Mouse (Mus musculus): ENCODE results near the gene Nynrin. TPM values are rescaled to one million over a fixed set of nuclear protein-coding genes. Genes with fewer than 3 reads are reported as not detected.

Gene Nynrin
- polyA plus RNA-seq, 1 experiment from 2014 or later: 14.2 TPM

GRCm38 (mm10) chr14:55905518-55905917 is 51.7 kb downstream of the Nynrin start:
- Histone ChIP-seq H3K36me3 (ENCODE audit: control insufficient read depth, insufficient read depth, low read length) (no peaks in the 10 kb centered on the region), H3K4me1 (ENCODE audit: control insufficient read depth, insufficient read depth, low read length) (peaks cover 7% of the 10 kb centered on the region; the same call in 1 of the 2 replicates), H3K9ac (replicated peaks; ENCODE audit: low read depth, low read length) (no peak overlapping the region), H3K4me3 (ENCODE audit: low read depth, low read length) (no peak overlapping the region), H3K27me3 (ENCODE audit: control insufficient read depth, insufficient read depth, low read length) (no peaks in the 10 kb centered on the region), H3K27ac (ENCODE audit: low read length) (no peak overlapping the region), H3K4me2 (replicated peaks; ENCODE audit: low read depth, low read length) (no peak overlapping the region), H3K9me3 (ENCODE audit: control insufficient read depth, low read depth, low read length) (no peaks in the 10 kb centered on the region)
- WGBS: 29% methylated on average over 1 of the region's 1 CpGs
- no peak for ATAC-seq (ENCODE audit: insufficient number of reproducible peaks, insufficient read depth, low FRiP score, low read depth)

- 61% methylated on average over 4 of the region's 4 CpGs for WGBS
- no peak overlapping the region for H3K4me3 ChIP-seq (ENCODE audit: low read depth, low read length)
Measured at GRCm38 (mm10) chr14:55913406-55913805, 59.6 kb downstream of the Nynrin start.

GRCm38 (mm10) chr14:55918240-55919082 is 64.7 kb downstream of the Nynrin start:
- H3K4me1 ChIP-seq (ENCODE audit: control insufficient read depth, insufficient read depth, low read length): no peaks in the 10 kb centered on the region
- 16% methylated on average over 14 of the region's 14 CpGs for WGBS
- no peaks in the 10 kb centered on the region for H3K27me3 ChIP-seq (ENCODE audit: control insufficient read depth, insufficient read depth, low read length)
- peak; percentile 78 for ATAC-seq (ENCODE audit: insufficient number of reproducible peaks, insufficient read depth, low FRiP score, low read depth)
- no peaks in the 10 kb centered on the region for H3K36me3 ChIP-seq (ENCODE audit: control insufficient read depth, insufficient read depth, low read length)
- no peaks in the 10 kb centered on the region for H3K9me3 ChIP-seq (ENCODE audit: control insufficient read depth, low read depth, low read length)
- no peak overlapping the region for H3K4me3 ChIP-seq (ENCODE audit: low read depth, low read length)
- H3K4me2 ChIP-seq (replicated peaks; ENCODE audit: low read depth, low read length): no peak overlapping the region
- H3K9ac ChIP-seq (replicated peaks; ENCODE audit: low read depth, low read length): no peak overlapping the region
- no peak overlapping the region for H3K27ac ChIP-seq (ENCODE audit: low read length)

More at GRCm38 (mm10) chr14:55913406-55913805, 59.6 kb downstream of the Nynrin start:
- no peaks in the 10 kb centered on the region for H3K36me3 ChIP-seq (ENCODE audit: control insufficient read depth, insufficient read depth, low read length)
- no peak for ATAC-seq (ENCODE audit: insufficient number of reproducible peaks, insufficient read depth, low FRiP score, low read depth)
- no peak overlapping the region for H3K27ac ChIP-seq (ENCODE audit: low read length)
- H3K9ac ChIP-seq (replicated peaks; ENCODE audit: low read depth, low read length): no peak overlapping the region
- H3K9me3 ChIP-seq (ENCODE audit: control insufficient read depth, low read depth, low read length): no peaks in the 10 kb centered on the region
- no peaks in the 10 kb centered on the region for H3K4me1 ChIP-seq (ENCODE audit: control insufficient read depth, insufficient read depth, low read length)
- H3K4me2 ChIP-seq (replicated peaks; ENCODE audit: low read depth, low read length): no peak overlapping the region
- H3K27me3 ChIP-seq (ENCODE audit: control insufficient read depth, insufficient read depth, low read length): no peaks in the 10 kb centered on the region

- ATAC-seq (ENCODE audit: insufficient number of reproducible peaks, insufficient read depth, low FRiP score, low read depth): no peak
- Histone ChIP-seq H3K9me3 (ENCODE audit: control insufficient read depth, low read depth, low read length) (no peaks in the 10 kb centered on the region), H3K4me1 (ENCODE audit: control insufficient read depth, insufficient read depth, low read length) (no peaks in the 10 kb centered on the region), H3K27ac (ENCODE audit: low read length) (no peak overlapping the region), H3K4me2 (replicated peaks; ENCODE audit: low read depth, low read length) (no peak overlapping the region), H3K4me3 (ENCODE audit: low read depth, low read length) (no peak overlapping the region), H3K9ac (replicated peaks; ENCODE audit: low read depth, low read length) (no peak overlapping the region), H3K27me3 (ENCODE audit: control insufficient read depth, insufficient read depth, low read length) (no peaks in the 10 kb centered on the region), H3K36me3 (ENCODE audit: control insufficient read depth, insufficient read depth, low read length) (no peaks in the 10 kb centered on the region)
- 47% methylated on average over 7 of the region's 7 CpGs for WGBS
Measured at GRCm38 (mm10) chr14:55922475-55923232, 68.8 kb downstream of the Nynrin start.

Other genes starting within 250 kb of the Nynrin start
- 7.1 and 10.9 TPM in 2 replicates for gene Rec8, start 236.0 kb upstream of the Nynrin start, polyA plus RNA-seq (2014; fragmentation: Nextera tagmentation; extraction: Ambion mirVana)
- gene Ipo4, start 218.1 kb upstream of the Nynrin start, polyA plus RNA-seq (2014; fragmentation: Nextera tagmentation; extraction: Ambion mirVana): 93.6 and 105 TPM in 2 replicates
- gene Gm49378, start 216.1 kb upstream of the Nynrin start, polyA plus RNA-seq (2014; fragmentation: Nextera tagmentation; extraction: Ambion mirVana): 3.7 and 3.9 TPM in 2 replicates
- gene Tm9sf1, start 210.2 kb upstream of the Nynrin start, polyA plus RNA-seq (2014; fragmentation: Nextera tagmentation; extraction: Ambion mirVana): 109 and 112 TPM in 2 replicates
- 0.59 and 1.6 TPM in 2 replicates for gene Tssk4, start 203.8 kb upstream of the Nynrin start, polyA plus RNA-seq (2014; fragmentation: Nextera tagmentation; extraction: Ambion mirVana)
- 54.8 and 55.8 TPM in 2 replicates for gene Mdp1, start 193.5 kb upstream of the Nynrin start, polyA plus RNA-seq (2014; fragmentation: Nextera tagmentation; extraction: Ambion mirVana)
- gene Gmpr2, start 182.1 kb upstream of the Nynrin start, polyA plus RNA-seq (2014; fragmentation: Nextera tagmentation; extraction: Ambion mirVana): 56.8 and 63.6 TPM in 2 replicates
- gene Nedd8, start 181.9 kb upstream of the Nynrin start, polyA plus RNA-seq (2014; fragmentation: Nextera tagmentation; extraction: Ambion mirVana): 535 and 580 TPM in 2 replicates
- 44.2 and 45.5 TPM in 2 replicates for gene Tinf2, start 172.2 kb upstream of the Nynrin start, polyA plus RNA-seq (2014; fragmentation: Nextera tagmentation; extraction: Ambion mirVana)
- 19.5 and 21.3 TPM in 2 replicates for gene Tgm1, start 140.1 kb upstream of the Nynrin start, polyA plus RNA-seq (2014; fragmentation: Nextera tagmentation; extraction: Ambion mirVana)
- 30.0 and 31.0 TPM in 2 replicates for gene Rabggta, start 131.7 kb upstream of the Nynrin start, polyA plus RNA-seq (2014; fragmentation: Nextera tagmentation; extraction: Ambion mirVana)
- gene Dhrs1, start 108.3 kb upstream of the Nynrin start, polyA plus RNA-seq (2014; fragmentation: Nextera tagmentation; extraction: Ambion mirVana): 83.0 and 99.4 TPM in 2 replicates
- gene Nop9, start 108.3 kb upstream of the Nynrin start, polyA plus RNA-seq (2014; fragmentation: Nextera tagmentation; extraction: Ambion mirVana): 36.6 and 38.8 TPM in 2 replicates
- gene Cideb, start 95.6 kb upstream of the Nynrin start, polyA plus RNA-seq (2014; fragmentation: Nextera tagmentation; extraction: Ambion mirVana): 2.3 and 2.6 TPM in 2 replicates
- gene Ltb4r2, start 92.6 kb upstream of the Nynrin start, polyA plus RNA-seq (2014; fragmentation: Nextera tagmentation; extraction: Ambion mirVana): 0.13 and 0.52 TPM in 2 replicates
- gene Ltb4r1, start 88.0 kb upstream of the Nynrin start, polyA plus RNA-seq (2014; fragmentation: Nextera tagmentation; extraction: Ambion mirVana): 0.42 and 0.88 TPM in 2 replicates
- 4.3 and 5.8 TPM in 2 replicates for gene Adcy4, start 69.9 kb upstream of the Nynrin start, polyA plus RNA-seq (2014; fragmentation: Nextera tagmentation; extraction: Ambion mirVana)
- 25.3 and 32.3 TPM in 2 replicates for gene Ripk3, start 65.1 kb upstream of the Nynrin start, polyA plus RNA-seq (2014; fragmentation: Nextera tagmentation; extraction: Ambion mirVana)
- 54.9 and 56.6 TPM in 2 replicates for gene Nfatc4, start 30.9 kb upstream of the Nynrin start, polyA plus RNA-seq (2014; fragmentation: Nextera tagmentation; extraction: Ambion mirVana)
- gene Cbln3, start 30.4 kb downstream of the Nynrin start, polyA plus RNA-seq (2014; fragmentation: Nextera tagmentation; extraction: Ambion mirVana): 0.36 and 0.45 TPM in 2 replicates
- 10.4 TPM in 2 replicates for gene Khnyn, start 30.9 kb downstream of the Nynrin start, polyA plus RNA-seq (2014; fragmentation: Nextera tagmentation; extraction: Ambion mirVana)
- 64.4 and 71.5 TPM in 2 replicates for gene Sdr39u1, start 46.3 kb downstream of the Nynrin start, polyA plus RNA-seq (2014; fragmentation: Nextera tagmentation; extraction: Ambion mirVana)
- gene Cma1, start 90.7 kb downstream of the Nynrin start, polyA plus RNA-seq (2014; fragmentation: Nextera tagmentation; extraction: Ambion mirVana): 2.6 and 3.4 TPM in 2 replicates
- not detected in 2 replicates for gene Cma2, start 97.0 kb downstream of the Nynrin start, polyA plus RNA-seq (2014; fragmentation: Nextera tagmentation; extraction: Ambion mirVana)
- 0.58 and 0.86 TPM in 2 replicates for gene Mcpt1, start 164.0 kb downstream of the Nynrin start, polyA plus RNA-seq (2014; fragmentation: Nextera tagmentation; extraction: Ambion mirVana)
- gene Mcpt9, start 176.5 kb downstream of the Nynrin start, polyA plus RNA-seq (2014; fragmentation: Nextera tagmentation; extraction: Ambion mirVana): not detected in 2 replicates
- 0.64 and 1.0 TPM in 2 replicates for gene Mcpt2, start 188.0 kb downstream of the Nynrin start, polyA plus RNA-seq (2014; fragmentation: Nextera tagmentation; extraction: Ambion mirVana)
- gene Mcpt4, start 208.3 kb downstream of the Nynrin start, polyA plus RNA-seq (2014; fragmentation: Nextera tagmentation; extraction: Ambion mirVana): 0.52 and 1.2 TPM in 2 replicates
- 1.0 and 1.5 TPM in 2 replicates for gene Mcpt8, start 231.3 kb downstream of the Nynrin start, polyA plus RNA-seq (2014; fragmentation: Nextera tagmentation; extraction: Ambion mirVana)
- 0.43 and 0.51 TPM in 2 replicates for gene Ctsg, start 248.6 kb downstream of the Nynrin start, polyA plus RNA-seq (2014; fragmentation: Nextera tagmentation; extraction: Ambion mirVana)

Measured in stomach, embryonic 14.5 days (tissue).